Mouse (Mus musculus): Measurements from ENCODE around the gene Krt39. TPM values are rescaled to one million over a fixed set of nuclear protein-coding genes. Genes with fewer than 3 reads are reported as not detected.
A peak's percentile ranks its signal among the peaks of the same experiment; 100 is the strongest.

The Krt39 gene
- not detected for total RNA-seq (2021)
- long read RNA-seq, experiment 1: 0 reads
- long read RNA-seq, experiment 2: 0 reads

- DNase-seq: no peak
Observed at GRCm38 (mm10) chr11:99521288-99521860, at the start of gene Krt39. Gene Krt39, minus strand, starts transcription at chr11:99521338.

GRCm38 (mm10) chr11:99566530-99566929, 45.4 kb upstream of the Krt39 start, which contains the start of gene Krtap3-1:
Gene Krtap3-1, minus strand, starts transcription at chr11:99566630.
- DNase-seq: no peak

- no peak for DNase-seq
Observed at GRCm38 (mm10) chr11:99562580-99562979, 41.4 kb upstream of the Krt39 start.

- no peak for DNase-seq
Observed at GRCm38 (mm10) chr11:99559366-99559765, 38.2 kb upstream of the Krt39 start, which contains the start of gene Gm11939. Gene Gm11939, minus strand, starts transcription at chr11:99559466.

GRCm38 (mm10) chr11:99557976-99558745, 37.0 kb upstream of the Krt39 start:
- DNase-seq: no peak

GRCm38 (mm10) chr11:99556753-99557152, 35.6 kb upstream of the Krt39 start, which contains the start of gene Krtap3-2:
Gene Krtap3-2, minus strand, starts transcription at chr11:99556853.
- no peak for DNase-seq

GRCm38 (mm10) chr11:99556195-99556594, 35.1 kb upstream of the Krt39 start:
- DNase-seq: no peak

- DNase-seq: no peak
Observed at GRCm38 (mm10) chr11:99550765-99551164, 29.6 kb upstream of the Krt39 start, which contains the start of gene Krtap3-3. Gene Krtap3-3, minus strand, starts transcription at chr11:99550865.

GRCm38 (mm10) chr11:99547892-99548291, 26.8 kb upstream of the Krt39 start:
- DNase-seq: no peak

- peak; percentile 50 for DNase-seq
Observed at GRCm38 (mm10) chr11:99539721-99540120, 18.6 kb upstream of the Krt39 start.

- DNase-seq: no peak
Observed at GRCm38 (mm10) chr11:99514098-99514497, 7.0 kb downstream of the Krt39 start.

GRCm38 (mm10) chr11:99500095-99500805, 20.9 kb downstream of the Krt39 start:
- no peak for DNase-seq

- DNase-seq: no peak
Observed at GRCm38 (mm10) chr11:99496460-99496859, 24.7 kb downstream of the Krt39 start.

GRCm38 (mm10) chr11:99494741-99495140, 26.4 kb downstream of the Krt39 start:
- DNase-seq: peak; percentile 27

- no peak for DNase-seq
Observed at GRCm38 (mm10) chr11:99493574-99493850, 27.6 kb downstream of the Krt39 start.

GRCm38 (mm10) chr11:99492733-99493573, 28.2 kb downstream of the Krt39 start, which contains the start of gene Krt23:
Gene Krt23, minus strand, starts transcription at chr11:99493137.
- DNase-seq: peak; percentile 3

GRCm38 (mm10) chr11:99491040-99491439, 30.1 kb downstream of the Krt39 start:
- DNase-seq: peak; percentile 11

GRCm38 (mm10) chr11:99490624-99491023, 30.5 kb downstream of the Krt39 start:
- peak; percentile 4 for DNase-seq

- no peak for DNase-seq
Observed at GRCm38 (mm10) chr11:99489233-99489632, 31.9 kb downstream of the Krt39 start.

- no peak for DNase-seq
Observed at GRCm38 (mm10) chr11:99474981-99475380, 46.2 kb downstream of the Krt39 start.

- DNase-seq: no peak
Observed at GRCm38 (mm10) chr11:99473433-99473832, 47.7 kb downstream of the Krt39 start.

GRCm38 (mm10) chr11:99472405-99472804, 48.7 kb downstream of the Krt39 start:
- DNase-seq: no peak
